Mouse (Mus musculus) ES-Bruce4 (cell line): ENCODE measurements around the gene Ptprd.

Source experiments
- EP300 ChIP-seq: IDR thresholded peaks from 2 replicates; pipeline ENCODE4 v1.6.1; 2011; ENCODE audit warnings: low read depth, low read length; ENCODE audit not compliant: insufficient read depth
- POLR2A ChIP-seq: IDR thresholded peaks from one replicate; pipeline ENCODE4 v1.8.1; 2011; ENCODE audit warnings: low read length; ENCODE audit not compliant: insufficient read depth

DNA sequence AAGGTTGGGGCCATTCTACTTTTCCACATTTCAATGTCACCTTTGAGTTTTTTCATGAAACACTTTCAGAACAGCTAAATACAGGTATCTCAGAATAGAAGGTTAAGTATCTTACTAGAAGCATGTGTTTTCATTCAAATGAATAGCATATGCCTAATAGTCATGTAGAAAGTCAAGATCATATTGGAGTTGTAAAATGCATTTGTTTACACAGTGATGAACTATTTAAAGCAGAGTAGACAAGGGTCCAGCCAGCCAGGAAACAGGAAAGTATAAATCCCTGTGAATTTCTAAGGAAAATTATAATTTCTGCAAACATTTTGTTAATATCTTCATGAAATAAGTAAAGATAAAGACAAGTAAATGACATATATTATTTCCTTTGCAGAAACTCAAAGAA is 1970.2 kb downstream of the Ptprd start:
- TF ChIP-seq EP300 (no peak), POLR2A (no peak)
